Mouse (Mus musculus): ENCODE measurements around the gene Gm12169. TPM values are rescaled to one million over a fixed set of nuclear protein-coding genes. Genes with fewer than 3 reads are reported as not detected.
A peak's percentile ranks its signal among the peaks of the same experiment; 100 is the strongest.

Gene Gm12169
- polyA plus RNA-seq, 1 experiment from 2014 or later, result not detected

DNA sequence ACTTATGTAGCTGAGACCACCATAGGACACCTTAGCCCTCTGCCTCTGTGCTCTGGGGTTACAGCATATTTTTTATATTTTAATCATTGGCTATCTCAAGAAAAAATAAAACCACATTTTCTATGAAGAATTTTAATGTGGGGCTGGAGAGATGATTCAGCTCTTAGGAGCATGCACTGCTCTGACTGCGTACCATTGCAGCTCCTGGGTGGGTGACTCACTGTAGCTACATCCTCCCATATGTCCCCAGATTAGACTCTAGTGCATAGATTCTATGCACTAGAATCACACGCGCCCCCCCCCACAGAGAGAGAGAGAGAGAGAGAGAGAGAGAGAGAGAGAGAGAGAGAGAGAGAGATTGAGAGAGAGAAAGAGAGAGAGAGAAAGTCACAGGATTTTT, 28.7 kb downstream of the Gm12169 start:
- ATAC-seq, result no peak
- H3K4me3 ChIP-seq (ENCODE audit: low read depth, low read length), result no peak overlapping the region
- DNase-seq (ENCODE audit: low spot score), result no peak
- TF ChIP-seq CTCF (IDR thresholded peaks at IDR 0.05) (no peak), EP300 (IDR thresholded peaks at IDR 0.05) (no peak)
- no peak overlapping the region for H3K4me2 ChIP-seq (replicated peaks; ENCODE audit: low read depth, low read length)
- no peaks in the 10 kb centered on the region for H3K36me3 ChIP-seq (ENCODE audit: insufficient read depth, low read length)
- no peaks in the 10 kb centered on the region for H3K27me3 ChIP-seq (replicated peaks; ENCODE audit: insufficient read depth, low read length)
- WGBS, result 93% methylated on average over 3 of the region's 3 CpGs
- H3K27ac ChIP-seq (ENCODE audit: low read length), result no peak overlapping the region
- H3K9ac ChIP-seq (replicated peaks; ENCODE audit: low read depth), result no peak overlapping the region
- H3K4me1 ChIP-seq (ENCODE audit: insufficient read depth, low read depth, low read length), result no peaks in the 10 kb centered on the region
- H3K9me3 ChIP-seq (ENCODE audit: low read length), result no peaks in the 10 kb centered on the region

DNA sequence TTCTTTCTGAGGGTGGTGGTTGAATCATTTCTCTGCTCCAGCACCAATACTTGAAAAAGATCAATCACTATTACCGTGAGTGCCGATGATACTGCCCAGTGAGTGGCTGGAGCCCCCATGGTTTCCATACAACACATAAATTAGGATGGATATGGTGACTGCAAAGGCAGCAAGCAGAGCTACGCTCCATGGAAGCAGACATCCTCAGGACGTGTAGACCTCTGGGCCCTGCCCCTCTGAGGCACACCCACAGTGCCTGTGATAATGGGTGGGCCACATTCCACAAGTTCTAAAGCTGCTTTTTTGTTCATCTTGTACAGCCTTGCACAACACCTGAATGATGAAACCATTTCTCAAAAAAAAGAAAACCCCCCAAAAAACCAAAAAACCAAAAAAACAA, 37.1 kb downstream of the Gm12169 start:
- Histone ChIP-seq H3K4me1 (ENCODE audit: insufficient read depth, low read depth, low read length) (no peaks in the 10 kb centered on the region), H3K9me3 (ENCODE audit: low read length) (no peaks in the 10 kb centered on the region), H3K27ac (ENCODE audit: low read length) (no peak overlapping the region), H3K36me3 (ENCODE audit: insufficient read depth, low read length) (no peaks in the 10 kb centered on the region), H3K4me2 (replicated peaks; ENCODE audit: low read depth, low read length) (no peak overlapping the region), H3K27me3 (replicated peaks; ENCODE audit: insufficient read depth, low read length) (no peaks in the 10 kb centered on the region), H3K4me3 (ENCODE audit: low read depth, low read length) (no peak overlapping the region), H3K9ac (replicated peaks; ENCODE audit: low read depth) (no peak overlapping the region)
- no peak for ATAC-seq
- no peak for DNase-seq (ENCODE audit: low spot score)
- 88% methylated on average over 4 of the region's 4 CpGs for whole genome bisulfite sequencing
- TF ChIP-seq CTCF (IDR thresholded peaks at IDR 0.05), result no peak
- no peak for TF ChIP-seq EP300 (IDR thresholded peaks at IDR 0.05)

DNA sequence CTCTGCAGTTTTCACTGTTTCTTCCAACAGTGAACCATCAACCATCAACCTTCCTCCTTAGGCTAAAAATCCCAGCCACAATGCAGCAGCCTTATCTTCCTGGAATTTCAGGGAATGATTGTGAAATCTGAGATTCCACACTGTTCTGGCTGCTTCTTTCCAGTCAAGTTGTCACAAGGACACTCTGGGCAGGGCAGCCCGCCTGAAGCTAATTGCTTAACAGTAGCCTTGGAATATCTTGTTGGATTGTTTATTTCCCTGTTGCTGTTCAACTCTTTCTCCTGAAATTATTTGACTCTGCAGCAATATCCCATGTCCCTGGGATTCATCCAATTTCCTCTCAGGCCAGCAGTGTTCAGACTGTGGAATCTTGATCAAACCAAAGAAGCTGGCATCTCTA, 40.7 kb downstream of the Gm12169 start:
- WGBS, result 32% methylated on average over 1 of the region's 1 CpGs
- Histone ChIP-seq H3K27me3 (replicated peaks; ENCODE audit: insufficient read depth, low read length) (no peaks in the 10 kb centered on the region), H3K4me3 (ENCODE audit: low read depth, low read length) (no peak overlapping the region), H3K27ac (ENCODE audit: low read length) (no peak overlapping the region), H3K4me1 (ENCODE audit: insufficient read depth, low read depth, low read length) (no peaks in the 10 kb centered on the region), H3K4me2 (replicated peaks; ENCODE audit: low read depth, low read length) (no peak overlapping the region), H3K9me3 (ENCODE audit: low read length) (no peaks in the 10 kb centered on the region), H3K9ac (replicated peaks; ENCODE audit: low read depth) (no peak overlapping the region), H3K36me3 (ENCODE audit: insufficient read depth, low read length) (no peaks in the 10 kb centered on the region)
- no peak for TF ChIP-seq CTCF (IDR thresholded peaks at IDR 0.05)
- no peak for TF ChIP-seq EP300 (IDR thresholded peaks at IDR 0.05)
- ATAC-seq (peak; percentile 49), DNase-seq (ENCODE audit: low spot score) (peak; percentile 59)

GRCm38 (mm10) chr11:46565967-46566366, 42.0 kb downstream of the Gm12169 start:
- H3K4me1 ChIP-seq (ENCODE audit: insufficient read depth, low read depth, low read length), result no peaks in the 10 kb centered on the region
- no peak for ATAC-seq
- H3K9me3 ChIP-seq (ENCODE audit: low read length), result no peaks in the 10 kb centered on the region
- 84% methylated on average over 2 of the region's 2 CpGs for WGBS
- H3K4me3 ChIP-seq (ENCODE audit: low read depth, low read length), result no peak overlapping the region
- no peak overlapping the region for H3K4me2 ChIP-seq (replicated peaks; ENCODE audit: low read depth, low read length)
- H3K9ac ChIP-seq (replicated peaks; ENCODE audit: low read depth), result no peak overlapping the region
- H3K27ac ChIP-seq (ENCODE audit: low read length), result no peak overlapping the region
- no peaks in the 10 kb centered on the region for H3K27me3 ChIP-seq (replicated peaks; ENCODE audit: insufficient read depth, low read length)
- H3K36me3 ChIP-seq (ENCODE audit: insufficient read depth, low read length), result no peaks in the 10 kb centered on the region
- DNase-seq (ENCODE audit: low spot score), result no peak
- TF ChIP-seq EP300 (IDR thresholded peaks at IDR 0.05), result no peak
- TF ChIP-seq CTCF (IDR thresholded peaks at IDR 0.05), result no peak

DNA sequence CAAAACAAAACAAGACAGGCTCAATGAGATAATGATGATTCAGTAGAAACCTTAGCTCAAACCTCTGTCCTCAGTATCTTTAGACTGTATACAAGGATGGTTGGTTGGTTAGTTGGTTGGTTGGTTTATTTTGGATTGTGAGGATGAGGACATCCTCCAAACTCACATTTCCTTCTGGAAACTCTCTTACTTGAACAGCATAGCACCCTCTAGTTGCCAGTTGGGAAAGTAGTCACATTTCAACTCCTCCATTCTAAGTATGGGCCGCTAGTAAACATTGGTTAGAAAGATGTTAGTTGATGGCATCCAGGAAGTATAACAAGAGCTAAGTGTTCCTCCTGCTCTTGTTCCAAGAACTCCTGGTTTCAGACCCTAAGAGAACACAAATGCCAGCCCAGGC, 45.1 kb downstream of the Gm12169 start:
- Histone ChIP-seq H3K4me3 (ENCODE audit: low read depth, low read length) (no peak overlapping the region), H3K4me1 (ENCODE audit: insufficient read depth, low read depth, low read length) (no peaks in the 10 kb centered on the region), H3K36me3 (ENCODE audit: insufficient read depth, low read length) (no peaks in the 10 kb centered on the region), H3K27me3 (replicated peaks; ENCODE audit: insufficient read depth, low read length) (no peaks in the 10 kb centered on the region), H3K4me2 (replicated peaks; ENCODE audit: low read depth, low read length) (no peak overlapping the region), H3K9me3 (ENCODE audit: low read length) (no peaks in the 10 kb centered on the region), H3K27ac (ENCODE audit: low read length) (no peak overlapping the region), H3K9ac (replicated peaks; ENCODE audit: low read depth) (no peak overlapping the region)
- ATAC-seq (no peak), DNase-seq (ENCODE audit: low spot score) (no peak)
- WGBS, result 70% methylated on average over 1 of the region's 1 CpGs
- TF ChIP-seq CTCF (IDR thresholded peaks at IDR 0.05) (no peak), EP300 (IDR thresholded peaks at IDR 0.05) (no peak)

DNA sequence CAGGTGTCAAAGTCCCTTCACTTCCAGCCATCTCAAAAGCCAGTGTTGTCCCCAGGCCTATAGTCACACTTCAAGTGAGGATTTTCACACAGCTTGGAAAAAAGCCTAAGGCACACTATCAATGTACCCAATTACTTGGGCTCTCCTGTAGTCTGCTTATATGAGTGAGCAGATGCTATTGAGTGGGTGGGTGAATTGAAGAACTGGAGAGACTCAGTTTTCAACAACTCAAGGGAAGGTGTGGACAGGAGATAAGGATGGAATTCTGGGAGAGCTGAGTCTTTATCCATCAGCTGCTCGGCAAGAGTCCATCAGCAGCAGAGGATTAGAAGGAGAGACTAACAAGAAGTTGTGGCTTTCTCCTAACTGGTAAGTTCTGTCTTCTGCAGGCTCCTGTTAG, 47.3 kb downstream of the Gm12169 start, which contains the start of gene BC053393:
TSS of gene BC053393 (plus strand) at position 210 of the 400 bp plus-strand sequence.
- DNase-seq (ENCODE audit: low spot score) (no peak), ATAC-seq (no peak)
- Histone ChIP-seq H3K9me3 (ENCODE audit: low read length) (no peaks in the 10 kb centered on the region), H3K9ac (replicated peaks; ENCODE audit: low read depth) (no peak within 1 kb of the TSS), H3K4me2 (replicated peaks; ENCODE audit: low read depth, low read length) (no peak within 1 kb of the TSS), H3K4me1 (ENCODE audit: insufficient read depth, low read depth, low read length) (no peaks in the 10 kb centered on the region), H3K4me3 (ENCODE audit: low read depth, low read length) (no peak within 1 kb of the TSS), H3K27ac (ENCODE audit: low read length) (no peak within 1 kb of the TSS), H3K36me3 (ENCODE audit: insufficient read depth, low read length) (no peaks in the 10 kb centered on the region), H3K27me3 (replicated peaks; ENCODE audit: insufficient read depth, low read length) (no peaks in the 10 kb centered on the region)
- 40% methylated on average over 1 of the region's 1 CpGs for WGBS
- TF ChIP-seq EP300 (IDR thresholded peaks at IDR 0.05) (no peak), CTCF (IDR thresholded peaks at IDR 0.05) (no peak)

DNA sequence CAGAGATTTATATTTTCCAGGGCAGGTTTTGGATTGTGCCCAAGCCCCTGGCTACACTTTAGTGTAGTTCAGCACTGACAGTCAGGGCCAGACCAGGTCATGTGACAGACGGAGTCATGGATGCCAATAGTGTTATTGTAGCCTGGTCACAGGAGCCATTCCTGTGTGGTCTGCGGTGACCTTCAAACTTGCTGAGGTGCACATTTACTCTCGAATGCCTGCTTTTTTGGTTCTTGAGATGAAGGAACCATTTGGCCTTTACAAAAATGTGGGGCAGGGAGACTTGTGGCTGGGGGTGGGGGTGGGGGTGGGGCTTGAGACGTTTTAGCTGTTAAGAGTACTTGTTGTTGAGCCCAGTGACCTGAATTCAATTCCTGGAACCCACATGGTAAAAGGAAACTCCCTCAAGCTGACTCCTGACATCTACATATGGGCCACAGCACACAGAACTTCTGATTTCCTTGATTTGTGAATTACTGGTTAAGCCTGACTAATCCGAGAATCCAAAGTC, 54.8 kb downstream of the Gm12169 start:
- H3K4me3 ChIP-seq (ENCODE audit: low read depth, low read length), result no peak overlapping the region
- WGBS, result 40% methylated on average over 5 of the region's 5 CpGs
- H3K4me2 ChIP-seq (replicated peaks; ENCODE audit: low read depth, low read length), result no peak overlapping the region
- no peak for TF ChIP-seq EP300 (IDR thresholded peaks at IDR 0.05)
- no peak for TF ChIP-seq CTCF (IDR thresholded peaks at IDR 0.05)
- no peaks in the 10 kb centered on the region for H3K9me3 ChIP-seq (ENCODE audit: low read length)
- H3K27me3 ChIP-seq (replicated peaks; ENCODE audit: insufficient read depth, low read length), result no peaks in the 10 kb centered on the region
- no peak overlapping the region for H3K9ac ChIP-seq (replicated peaks; ENCODE audit: low read depth)
- DNase-seq (ENCODE audit: low spot score) (no peak), ATAC-seq (no peak)
- H3K36me3 ChIP-seq (ENCODE audit: insufficient read depth, low read length), result no peaks in the 10 kb centered on the region
- H3K4me1 ChIP-seq (ENCODE audit: insufficient read depth, low read depth, low read length), result no peaks in the 10 kb centered on the region
- no peak overlapping the region for H3K27ac ChIP-seq (ENCODE audit: low read length)

Data from lung, postnatal 0 days (tissue).